Mouse (Mus musculus) gastrocnemius, postnatal 10 days (tissue): Measurements from ENCODE around the gene Slx4ip. TPM values are rescaled to one million over a fixed set of nuclear protein-coding genes. Genes with fewer than 3 reads are reported as not detected.

Source experiments
- DNase-seq: peaks from one replicate; pipeline ENCODE4 v3.0.0; 2021; ENCODE audit warnings: mixed read lengths
- total RNA-seq, 2 experiments: library from RNA; stranded (reverse); gene quantifications; 2 replicates each; pipeline ENCODE4 v1.2.3; 2021

Gene Slx4ip
- total RNA-seq, 2 experiments from 2014 or later = 2.5 to 2.6 TPM

- DNase-seq = no peak
These were observed 173.5 kb downstream of the Slx4ip start for GRCm38 (mm10) chr2:137064513-137064912.

DNA sequence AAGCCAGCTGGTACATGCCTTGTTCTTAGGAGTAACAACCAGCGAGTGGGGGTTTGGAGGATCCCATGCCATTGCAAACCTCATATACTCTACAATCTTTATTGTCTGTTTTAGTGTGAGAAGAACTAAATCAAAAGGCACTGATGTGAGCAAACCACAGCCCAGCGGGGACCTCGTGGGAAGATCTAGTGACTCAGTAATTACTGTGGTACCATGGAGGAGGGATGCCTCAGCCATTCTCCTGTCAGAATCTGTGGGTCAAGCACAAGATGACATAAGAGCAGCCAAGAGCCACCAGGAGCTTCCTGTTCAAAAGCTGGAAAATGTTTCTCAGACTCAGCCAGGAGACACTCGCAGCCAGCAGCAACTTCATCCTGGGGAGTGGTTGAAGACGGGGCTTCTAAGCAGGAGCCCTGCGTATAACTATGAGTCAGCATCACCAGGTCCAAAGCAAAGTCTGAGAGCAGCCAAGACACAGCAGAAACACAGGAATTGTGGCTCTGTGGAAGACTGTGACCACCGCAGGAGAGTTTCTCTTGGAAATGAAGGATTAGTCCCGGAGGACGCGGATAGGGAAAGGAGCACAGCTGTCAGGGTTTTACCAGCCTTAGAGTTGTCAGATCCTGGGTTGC is 176.6 kb downstream of the Slx4ip start:
- DNase-seq = no peak

DNA sequence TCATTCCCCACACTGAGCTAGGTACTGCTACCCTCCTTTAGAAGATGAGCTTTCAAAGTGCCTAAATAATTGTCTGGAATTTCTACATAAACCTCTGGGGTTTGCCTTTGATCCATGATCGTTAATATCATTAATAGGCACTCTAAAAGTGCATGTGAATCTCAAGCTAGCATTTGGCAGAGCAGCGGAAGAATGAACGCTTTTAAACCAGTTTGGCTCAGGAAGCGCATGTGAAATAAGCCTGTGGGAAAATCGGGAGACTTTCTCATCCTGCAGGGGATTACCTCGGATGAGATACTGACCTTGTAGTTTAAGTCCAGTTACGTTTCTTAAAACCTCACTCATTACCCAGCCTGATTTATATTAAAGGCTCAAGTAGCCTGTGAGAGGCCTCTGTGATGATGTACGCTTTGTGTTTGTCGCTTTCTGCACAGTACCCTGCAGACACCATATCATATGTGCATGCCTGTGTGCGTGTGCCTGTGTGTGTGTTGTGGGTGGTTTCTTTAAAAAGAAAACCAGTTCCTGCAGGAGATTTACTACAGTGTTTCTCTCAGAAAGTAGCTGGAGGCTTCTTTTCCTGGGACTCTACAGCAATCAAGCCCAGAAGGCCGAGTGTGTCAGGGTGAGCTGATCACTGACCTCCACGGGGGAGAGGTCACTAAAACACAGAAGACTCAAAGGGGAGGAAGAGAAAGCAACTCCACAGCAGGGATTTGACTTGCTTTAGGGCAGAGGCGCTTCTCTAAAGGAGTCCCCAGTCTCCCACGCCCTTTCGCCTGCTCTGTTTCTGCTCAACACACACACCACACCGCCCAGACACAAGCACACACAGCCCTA is 182.7 kb downstream of the Slx4ip start:
- DNase-seq = no peak

GRCm38 (mm10) chr2:137074313-137074620 is 183.2 kb downstream of the Slx4ip start:
- DNase-seq = no peak

GRCm38 (mm10) chr2:137078771-137079170 is 187.8 kb downstream of the Slx4ip start:
- DNase-seq = no peak

DNA sequence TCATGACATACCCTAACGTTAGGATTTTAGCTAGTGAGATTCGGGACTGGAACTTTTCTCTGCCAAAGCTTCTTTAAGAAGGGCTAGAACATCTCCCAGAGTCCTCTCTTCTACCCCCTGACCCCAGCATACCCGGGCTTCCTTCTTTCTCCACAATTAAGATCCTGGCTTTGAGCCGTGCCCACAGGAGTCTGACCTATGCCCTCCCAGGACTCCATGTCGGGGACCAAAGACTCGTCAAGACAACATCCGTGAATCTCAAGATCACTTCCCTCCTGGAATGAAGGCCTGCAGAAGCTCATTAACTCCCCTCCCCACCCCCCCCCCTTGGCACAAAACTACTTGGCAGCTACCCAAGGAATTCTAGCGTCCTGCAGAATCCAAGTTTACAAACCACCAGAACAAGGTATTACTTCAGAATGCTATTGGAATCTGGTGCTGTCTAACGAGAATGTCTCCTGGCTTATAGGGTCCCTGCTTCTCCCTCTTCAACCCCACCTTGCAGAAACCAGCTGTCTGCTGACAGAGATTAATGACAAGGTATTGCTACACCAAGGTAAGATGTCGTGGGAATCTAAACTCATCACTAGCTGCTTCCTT is 188.8 kb downstream of the Slx4ip start:
- DNase-seq = no peak

GRCm38 (mm10) chr2:137080468-137080867 is 189.4 kb downstream of the Slx4ip start:
- no peak for DNase-seq

- no peak for DNase-seq
These were observed 190.0 kb downstream of the Slx4ip start for GRCm38 (mm10) chr2:137081001-137081400.

DNA sequence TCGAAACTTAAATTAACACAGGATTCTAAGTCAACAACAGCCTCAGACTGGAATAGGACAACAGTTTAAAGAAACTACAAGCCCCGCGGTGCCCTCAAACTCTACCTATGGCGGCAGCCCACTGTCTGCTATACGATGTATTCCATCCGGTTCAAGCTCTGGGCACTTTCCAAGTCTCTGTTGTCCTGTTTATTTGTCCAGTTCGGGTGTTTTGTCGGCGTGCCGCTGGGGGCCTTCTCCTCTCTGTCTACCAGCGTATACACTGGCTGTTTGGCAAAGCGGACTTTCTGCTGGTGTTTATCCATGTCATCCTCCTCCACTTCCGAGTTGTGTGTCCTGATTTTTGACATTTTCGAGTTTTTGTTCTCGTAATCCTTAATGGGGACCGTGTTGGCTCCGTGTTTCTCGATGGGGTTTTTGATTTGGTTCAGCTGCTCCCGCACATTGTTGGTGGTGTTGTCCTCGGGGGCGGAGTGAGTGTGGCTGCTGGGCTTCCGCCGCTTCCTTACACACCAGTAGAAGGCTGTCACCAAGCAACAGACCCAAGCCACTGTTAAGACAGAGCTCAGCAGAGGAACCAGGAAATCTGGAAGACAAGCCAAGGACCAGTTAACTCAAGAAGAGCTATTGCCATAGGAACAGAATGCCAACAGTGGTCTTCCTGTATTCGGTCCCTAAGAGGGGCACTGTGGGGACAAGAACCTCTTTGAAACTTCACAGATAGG is 192.0 kb downstream of the Slx4ip start:
- no peak for DNase-seq

- no peak for DNase-seq
These were observed 194.2 kb downstream of the Slx4ip start for GRCm38 (mm10) chr2:137085257-137085656.

- no peak for DNase-seq
These were observed 195.8 kb downstream of the Slx4ip start for GRCm38 (mm10) chr2:137086621-137087395.

DNA sequence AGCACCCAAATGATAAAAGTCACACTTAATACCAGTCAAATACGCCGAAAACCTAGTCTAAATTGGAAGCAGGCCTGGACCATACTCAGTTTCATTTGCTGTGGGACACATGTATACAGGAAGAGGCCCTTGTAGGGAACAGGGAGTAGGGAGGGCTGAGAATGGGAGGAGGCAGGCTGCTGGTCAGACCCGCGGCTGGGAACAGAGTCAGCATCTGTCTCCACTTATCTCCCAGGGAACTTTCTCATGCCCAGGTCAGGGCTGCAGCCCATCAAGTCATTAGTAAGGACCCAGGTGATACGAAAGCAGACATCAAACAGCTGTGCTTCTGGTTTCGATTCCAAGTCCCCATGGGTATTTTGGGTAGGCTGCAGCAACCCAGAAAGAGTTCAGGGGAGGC is 196.7 kb downstream of the Slx4ip start:
- no peak for DNase-seq

- DNase-seq = no peak
These were observed 200.9 kb downstream of the Slx4ip start for GRCm38 (mm10) chr2:137091766-137092522.

DNA sequence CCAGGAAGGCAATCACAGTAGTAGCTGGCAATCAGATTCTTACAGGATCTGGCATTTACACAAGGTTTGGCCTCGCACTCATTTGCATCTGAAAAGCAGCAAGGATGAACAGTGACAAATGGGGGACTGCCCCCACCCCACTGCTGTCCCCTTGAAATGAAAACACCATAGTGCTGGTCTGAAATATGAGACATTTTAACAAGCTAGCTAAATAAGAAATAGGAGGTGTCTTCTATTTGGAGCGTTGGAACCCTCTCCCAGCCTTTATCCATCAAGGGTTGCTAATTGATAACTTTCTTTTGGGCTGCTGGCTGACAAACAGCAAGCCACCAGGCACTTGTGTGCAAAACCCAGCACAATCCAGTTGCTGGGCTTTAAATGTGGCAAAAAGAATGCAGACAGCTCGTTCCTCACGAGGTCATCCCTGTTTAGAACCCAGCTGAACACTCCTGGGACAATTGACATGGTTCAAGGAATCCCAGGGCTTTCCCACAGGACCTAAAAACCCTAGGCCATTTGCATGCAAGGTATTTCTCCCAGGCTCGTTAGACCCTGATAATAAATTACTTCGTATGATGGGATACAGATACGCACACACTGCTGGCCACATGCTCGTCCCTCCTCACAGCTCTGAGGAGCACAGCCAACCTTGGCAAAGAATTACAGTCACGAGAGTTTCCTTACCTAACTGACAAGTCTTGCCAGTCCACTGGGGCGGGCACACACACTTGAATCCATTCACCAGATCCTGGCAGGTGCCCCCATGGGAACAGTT is 201.7 kb downstream of the Slx4ip start:
- no peak for DNase-seq

DNA sequence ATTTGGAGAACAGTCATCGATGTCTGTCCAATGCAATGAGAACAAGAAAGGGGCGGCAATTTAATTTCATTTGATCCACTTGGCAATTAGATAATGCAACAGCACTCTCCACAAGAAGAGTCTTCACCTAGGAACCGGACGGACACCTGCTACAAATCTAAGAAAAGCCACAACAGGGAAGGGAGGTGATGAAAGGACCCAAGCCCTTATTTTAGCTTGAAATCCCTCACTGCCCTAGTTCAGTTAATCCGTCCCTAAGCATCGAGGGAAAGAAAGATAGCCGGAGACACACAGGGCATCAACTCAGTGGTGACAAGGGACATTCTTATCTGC is 202.2 kb downstream of the Slx4ip start:
- no peak for DNase-seq

GRCm38 (mm10) chr2:137094301-137094700 is 203.3 kb downstream of the Slx4ip start:
- no peak for DNase-seq

DNA sequence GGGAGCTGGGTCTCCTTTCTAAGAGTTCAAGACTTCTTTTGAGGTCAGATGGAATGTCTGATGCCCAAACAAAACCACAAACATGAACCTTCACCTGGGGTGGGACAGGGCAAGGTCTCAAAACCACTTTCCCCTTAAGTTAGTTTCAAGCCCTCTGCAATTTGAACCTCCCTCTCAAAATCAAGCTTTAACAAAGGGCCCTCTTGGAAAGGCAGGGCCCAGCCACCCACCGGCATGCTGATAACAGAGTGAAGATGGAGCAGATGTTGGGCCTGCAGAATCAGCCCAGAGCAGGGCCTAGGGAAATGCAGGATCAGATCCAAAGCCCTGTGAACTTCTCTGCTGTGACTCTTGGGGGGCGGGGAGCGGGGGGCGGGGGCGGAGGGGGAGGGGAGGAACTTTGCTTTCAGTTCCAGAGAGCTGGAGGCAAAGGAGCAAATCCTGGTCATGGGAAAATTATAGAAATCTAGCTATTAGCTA is 206.0 kb downstream of the Slx4ip start:
- no peak for DNase-seq

DNA sequence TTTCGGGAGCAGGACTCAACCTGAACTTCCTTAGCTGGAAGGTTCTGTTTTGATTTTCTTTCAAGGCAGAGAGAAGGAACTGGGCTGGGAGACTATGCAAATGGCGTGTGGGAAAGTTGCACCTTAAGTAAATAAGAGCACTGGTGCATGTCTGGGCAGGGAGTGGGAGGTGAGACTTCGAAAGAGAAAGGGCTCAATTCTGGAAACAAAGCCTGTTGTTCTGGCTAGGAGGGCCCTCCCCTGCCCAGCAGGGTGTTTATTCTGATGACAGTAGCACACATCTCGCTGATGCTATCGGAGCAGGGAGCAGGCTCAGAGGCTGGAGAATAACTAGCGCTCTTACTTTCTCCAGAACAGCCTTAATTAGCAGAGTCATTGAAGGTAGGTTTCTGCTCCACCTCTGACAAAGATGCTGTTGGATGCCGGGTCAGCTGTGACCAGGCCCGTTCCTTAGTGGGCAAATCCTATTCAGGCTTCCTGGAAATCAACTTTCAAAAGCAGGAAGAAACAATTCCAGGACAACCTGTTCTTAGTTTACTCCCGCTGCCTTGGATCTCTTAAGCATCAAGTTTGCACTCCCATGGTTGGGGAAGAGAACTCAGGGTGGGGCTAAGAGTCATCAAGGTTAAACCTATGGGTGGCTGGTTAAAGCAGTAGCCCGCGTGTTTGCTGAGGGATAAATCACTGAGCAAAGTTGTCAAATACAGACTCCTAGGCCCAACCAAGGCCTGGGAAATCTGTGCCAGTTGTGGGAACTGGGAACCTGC is 207.4 kb downstream of the Slx4ip start:
- DNase-seq = no peak

GRCm38 (mm10) chr2:137099211-137099734 is 208.3 kb downstream of the Slx4ip start:
- no peak for DNase-seq
